Mouse (Mus musculus) C2C12 (cell line): ENCODE results near the gene Smim6. TPM values are rescaled to one million over a fixed set of nuclear protein-coding genes. Genes with fewer than 3 reads are reported as not detected.
A peak's percentile ranks its signal among the peaks of the same experiment; 100 is the strongest.

Source experiments
- H3K27me3 ChIP-seq: one replicate; pipeline ENCODE4 v1.6.1; 2011; ENCODE audit not compliant: control insufficient read depth, insufficient read depth, insufficient read length
- H3K36me3 ChIP-seq: one replicate; pipeline ENCODE4 v1.6.1; 2011; ENCODE audit not compliant: control insufficient read depth, insufficient read depth
- H3K4me3 ChIP-seq: one replicate; pipeline ENCODE4 v1.5.1; 2011; ENCODE audit warnings: mild to moderate bottlenecking, control low read depth; ENCODE audit not compliant: poor library complexity, insufficient read depth, severe bottlenecking
- H3K79me2 ChIP-seq: one replicate; pipeline ENCODE4 v1.6.1; 2011; ENCODE audit not compliant: control insufficient read depth, insufficient read depth
- H3K79me3 ChIP-seq: one replicate; pipeline ENCODE4 v1.6.1; 2011; ENCODE audit warnings: low read depth, control low read depth
- H3ac ChIP-seq: one replicate; pipeline ENCODE3; 2011; ENCODE audit warnings: low read depth; ENCODE audit not compliant: control insufficient read depth, insufficient read length
- CEBPB ChIP-seq: IDR thresholded peaks from one replicate; pipeline ENCODE4 v1.6.1; 2011; ENCODE audit warnings: low read depth, mild to moderate bottlenecking, control low read depth, moderate library complexity
- CTCF ChIP-seq: IDR thresholded peaks from one replicate; pipeline ENCODE4 v1.5.1; 2011; ENCODE audit not compliant: control insufficient read depth, insufficient read depth, insufficient read length
- FOSL1 ChIP-seq: IDR thresholded peaks from one replicate; pipeline ENCODE4 v1.8.0; 2011; ENCODE audit warnings: mild to moderate bottlenecking, low read length; ENCODE audit not compliant: poor library complexity, insufficient read depth, severe bottlenecking
- MAX ChIP-seq: IDR thresholded peaks from one replicate; pipeline ENCODE4 v1.6.1; 2011; ENCODE audit warnings: mild to moderate bottlenecking, control low read depth
- MYOD1 ChIP-seq: IDR thresholded peaks from one replicate; pipeline ENCODE4 v1.6.1; 2011; ENCODE audit warnings: low read depth; ENCODE audit not compliant: control insufficient read depth, insufficient read length
- MYOG ChIP-seq: IDR thresholded peaks from one replicate; pipeline ENCODE4 v1.6.1; 2011; ENCODE audit not compliant: control insufficient read depth, insufficient read length; ENCODE audit errors: extremely low read depth
- USF1 ChIP-seq: IDR thresholded peaks from one replicate; pipeline ENCODE4 v1.6.1; 2011; ENCODE audit warnings: low read depth, mild to moderate bottlenecking, control low read depth, moderate library complexity
- polyA plus RNA-seq: library from polyadenylated mRNA; unstranded; fragments of >200 nt; fragmentation: generic; extraction: Trizol; gene quantifications from one replicate; pipeline ENCODE4 v1.2.1, GENCODE M21; 2012; ENCODE audit warnings: missing spikeins

Gene Smim6
- polyA plus RNA-seq, 1 experiment = 0.28 TPM

DNA sequence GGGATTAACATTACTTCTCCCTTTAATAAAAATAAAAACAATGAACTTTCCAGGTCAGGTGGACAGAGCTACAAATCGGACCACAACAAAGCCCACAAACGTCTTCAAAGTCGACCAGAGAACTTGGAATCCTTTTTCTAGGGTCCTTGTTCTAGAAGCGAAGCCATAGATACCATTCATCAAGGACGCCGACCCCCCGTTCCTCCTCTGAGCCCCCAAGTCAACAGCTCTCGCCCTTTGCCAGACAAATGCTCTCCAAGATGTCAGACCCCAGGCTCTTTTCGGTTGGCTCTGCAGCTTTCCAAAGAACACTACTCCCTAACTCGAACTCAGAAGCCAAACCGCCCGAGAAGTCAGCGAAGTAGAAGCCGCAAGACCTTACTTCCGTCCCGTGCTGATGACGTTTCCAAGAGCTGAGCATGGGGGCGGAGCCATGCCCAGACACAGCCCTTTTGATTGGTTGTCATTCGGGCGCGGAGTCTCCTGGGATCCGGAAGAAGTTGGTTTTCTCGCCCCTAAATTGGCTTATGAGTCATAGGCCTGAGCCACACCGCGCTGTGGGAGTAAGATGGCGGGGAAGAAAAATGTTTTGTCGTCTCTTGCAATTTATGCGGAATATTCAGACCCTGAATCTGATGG is 21.4 kb downstream of the Smim6 start, which contains the start of the genes Sap30bp and Recql5:
Gene Sap30bp, plus strand, starts transcription at position 175 of the 639 bp plus-strand sequence.
Gene Recql5, minus strand, starts transcription at position 370 of the 639 bp plus-strand sequence.
- H3K27me3 ChIP-seq = no peaks in the 10 kb centered on the region
- peaks cover 21% of the 10 kb centered on the region for H3K36me3 ChIP-seq
- TF ChIP-seq MYOD1 (no peak), USF1 (peak; percentile 38), FOSL1 (peak; percentile 67), MAX (peak; percentile 92)

DNA sequence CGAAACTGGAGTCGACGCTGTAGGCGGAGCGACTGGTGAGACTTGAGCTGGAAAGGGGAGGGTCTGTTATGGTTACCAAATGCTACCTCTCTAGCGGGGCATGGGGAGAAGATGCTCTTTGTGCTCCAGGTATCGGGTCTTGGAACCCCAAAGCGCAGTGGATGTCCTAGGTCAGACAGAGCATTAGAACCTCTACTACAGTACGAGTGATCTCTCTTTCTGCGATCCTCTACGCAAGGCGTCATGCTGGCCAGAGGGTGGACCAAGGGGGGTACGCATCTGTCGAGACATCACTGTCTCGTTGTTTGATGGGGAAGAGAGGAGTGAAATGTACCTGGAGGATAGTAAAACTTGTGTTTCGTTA is 21.9 kb downstream of the Smim6 start:
- peaks cover 37% of the 10 kb centered on the region for H3K79me3 ChIP-seq
- peak overlapping the region; percentile 84 for H3ac ChIP-seq
- no peaks in the 10 kb centered on the region for H3K27me3 ChIP-seq
- H3K36me3 ChIP-seq = peaks cover 26% of the 10 kb centered on the region
- H3K79me2 ChIP-seq = peaks cover 74% of the 10 kb centered on the region
- TF ChIP-seq MYOG = no peak
- H3K4me3 ChIP-seq = peak overlapping the region; percentile 95

More for the DNA sequence above, 21.4 kb downstream of the Smim6 start, which contains the start of the genes Sap30bp and Recql5:
- peaks cover 74% of the 10 kb centered on the region for H3K79me2 ChIP-seq
- H3ac ChIP-seq = peak within 1 kb of the TSS; percentile 84
- peak within 1 kb of the TSS; percentile 95 for H3K4me3 ChIP-seq
- peaks cover 37% of the 10 kb centered on the region for H3K79me3 ChIP-seq

- peaks cover 82% of the 10 kb centered on the region for H3K36me3 ChIP-seq
- TF ChIP-seq FOSL1 (no peak), CEBPB (peak; percentile 27), MAX (no peak), MYOD1 (no peak), USF1 (no peak), MYOG (no peak), CTCF (peak; percentile 25)
- H3ac ChIP-seq = no peak overlapping the region
- no peaks in the 10 kb centered on the region for H3K27me3 ChIP-seq
- peaks cover 34% of the 10 kb centered on the region for H3K79me2 ChIP-seq
- no peak overlapping the region for H3K4me3 ChIP-seq
- H3K79me3 ChIP-seq = peaks cover 18% of the 10 kb centered on the region
Observed at GRCm38 (mm10) chr11:115939690-115940329, 28.0 kb downstream of the Smim6 start.

DNA sequence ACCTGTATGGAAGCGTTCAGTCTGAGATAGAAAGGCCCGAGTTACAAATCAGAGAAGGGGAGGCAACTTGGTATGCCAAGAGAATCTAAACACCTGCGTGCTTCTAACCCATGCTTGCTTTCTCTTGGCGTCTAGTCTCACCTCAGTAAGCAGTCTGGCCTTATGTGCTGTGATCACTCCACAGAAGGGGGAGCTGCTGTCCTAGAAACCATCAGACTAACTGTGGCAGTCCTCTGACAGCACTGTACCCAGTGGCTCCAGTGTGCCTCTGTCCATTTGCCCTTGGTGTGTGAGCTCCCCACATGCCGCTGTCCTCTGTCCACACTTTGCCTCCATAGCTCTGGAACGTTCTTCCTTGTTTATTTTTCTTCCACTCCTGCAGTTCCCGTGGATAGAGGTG is 30.2 kb downstream of the Smim6 start:
- peaks cover 83% of the 10 kb centered on the region for H3K36me3 ChIP-seq

DNA sequence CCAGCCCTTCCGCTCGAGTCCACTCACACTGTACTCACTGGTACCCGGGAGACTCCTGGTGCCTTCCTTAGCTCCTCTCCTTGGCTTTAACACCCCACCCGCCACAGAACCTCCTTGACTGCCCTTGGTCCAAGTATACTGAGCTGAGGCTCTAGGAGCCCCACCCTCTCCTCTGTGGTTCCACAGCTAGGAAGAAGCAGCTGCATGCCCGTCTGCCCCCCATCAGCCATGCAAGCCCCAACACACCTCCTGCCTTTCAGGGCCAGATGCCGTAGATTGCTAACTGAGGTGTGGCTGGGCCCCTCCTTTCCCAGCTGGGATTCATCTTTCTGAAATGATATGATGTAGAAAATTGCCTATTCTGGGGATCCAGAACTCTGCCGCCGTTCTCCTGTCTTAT is 33.4 kb downstream of the Smim6 start:
- Histone ChIP-seq H3K79me2 (peaks cover 16% of the 10 kb centered on the region), H3K79me3 (no peaks in the 10 kb centered on the region), H3K36me3 (peaks cover 80% of the 10 kb centered on the region), H3K27me3 (no peaks in the 10 kb centered on the region), H3K4me3 (no peak overlapping the region), H3ac (no peak overlapping the region)
- TF ChIP-seq CEBPB = no peak
- TF ChIP-seq MYOD1 = no peak
- no peak for TF ChIP-seq FOSL1
- no peak for TF ChIP-seq CTCF
- TF ChIP-seq MAX = no peak

More for the DNA sequence above, 30.2 kb downstream of the Smim6 start:
- peaks cover 13% of the 10 kb centered on the region for H3K79me2 ChIP-seq
- H3K4me3 ChIP-seq = no peak overlapping the region
- no peaks in the 10 kb centered on the region for H3K79me3 ChIP-seq
- no peaks in the 10 kb centered on the region for H3K27me3 ChIP-seq
- TF ChIP-seq MYOG = no peak
- peak; percentile 20 for TF ChIP-seq CTCF
- TF ChIP-seq MYOD1 = no peak
- H3ac ChIP-seq = no peak overlapping the region

DNA sequence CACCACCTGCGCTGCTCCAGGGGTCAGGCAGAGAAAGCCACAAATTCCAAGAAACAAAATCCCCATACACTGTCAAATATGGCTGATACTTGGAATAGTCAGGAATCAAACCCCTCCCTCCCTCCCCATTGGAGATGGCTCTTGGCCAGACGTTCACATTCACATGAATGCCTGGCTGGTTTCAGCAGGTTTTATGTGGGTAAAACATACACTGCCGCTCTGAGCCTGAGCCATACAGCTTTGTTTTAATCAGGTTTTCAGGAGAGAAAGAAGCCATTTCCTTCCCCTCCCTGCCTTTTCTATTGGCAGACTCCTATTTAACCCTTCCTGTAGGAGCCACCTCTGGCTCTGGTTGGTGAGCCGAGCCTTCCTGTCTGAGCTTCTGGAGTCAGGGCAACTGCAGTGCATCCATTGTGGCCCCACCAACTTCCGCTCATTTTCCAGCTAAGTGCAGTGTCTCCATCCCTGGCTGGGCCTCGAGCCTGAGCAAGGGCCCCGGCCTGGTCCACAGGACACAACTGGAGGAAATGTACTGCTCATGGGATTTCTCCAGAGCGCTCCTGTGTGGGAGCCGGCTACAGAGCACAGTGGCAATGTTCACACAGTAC is 34.5 kb downstream of the Smim6 start:
- Histone ChIP-seq H3K79me3 (no peaks in the 10 kb centered on the region), H3K79me2 (peaks cover 16% of the 10 kb centered on the region), H3ac (no peak overlapping the region), H3K27me3 (no peaks in the 10 kb centered on the region), H3K36me3 (peaks cover 80% of the 10 kb centered on the region), H3K4me3 (no peak overlapping the region)
- no peak for TF ChIP-seq MAX
- no peak for TF ChIP-seq USF1
- no peak for TF ChIP-seq MYOD1
- no peak for TF ChIP-seq FOSL1
- TF ChIP-seq CTCF = no peak
- TF ChIP-seq CEBPB = no peak
- TF ChIP-seq MYOG = no peak
